Mouse (Mus musculus) right cerebral cortex, postnatal 10 days (tissue): ENCODE results near the gene Rnf186.

ENCODE experiments used
- DNase-seq, 2 experiments: peaks; one replicate each; pipeline ENCODE4 v3.0.0; 2021; ENCODE audit warnings: low spot score in 2 of 2

Gene Rnf186

DNA sequence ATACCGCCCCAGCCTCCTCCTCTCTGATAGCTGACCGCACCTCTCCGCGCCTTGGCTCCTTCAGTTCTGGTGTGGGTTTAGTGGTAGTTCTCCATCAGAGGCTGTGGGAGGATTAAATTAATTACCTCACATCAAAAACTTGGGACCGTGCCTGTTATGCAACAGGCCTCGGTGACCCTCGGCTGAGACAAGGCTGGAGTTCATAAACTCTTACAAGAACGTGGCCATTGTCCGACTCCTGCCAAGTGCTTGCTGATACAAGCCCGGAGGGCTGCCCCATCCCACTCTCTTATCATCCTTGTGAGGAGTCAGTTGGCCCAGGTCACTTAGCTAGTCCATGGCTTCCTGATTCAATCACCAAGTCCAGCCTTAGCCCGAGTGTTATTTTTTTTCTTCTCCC is 46.4 kb downstream of the Rnf186 start:
- DNase-seq: no peak

- no peak for DNase-seq
Observed at GRCm38 (mm10) chr4:139014793-139015192, 47.9 kb downstream of the Rnf186 start.
